In the genomic region with DNA sequence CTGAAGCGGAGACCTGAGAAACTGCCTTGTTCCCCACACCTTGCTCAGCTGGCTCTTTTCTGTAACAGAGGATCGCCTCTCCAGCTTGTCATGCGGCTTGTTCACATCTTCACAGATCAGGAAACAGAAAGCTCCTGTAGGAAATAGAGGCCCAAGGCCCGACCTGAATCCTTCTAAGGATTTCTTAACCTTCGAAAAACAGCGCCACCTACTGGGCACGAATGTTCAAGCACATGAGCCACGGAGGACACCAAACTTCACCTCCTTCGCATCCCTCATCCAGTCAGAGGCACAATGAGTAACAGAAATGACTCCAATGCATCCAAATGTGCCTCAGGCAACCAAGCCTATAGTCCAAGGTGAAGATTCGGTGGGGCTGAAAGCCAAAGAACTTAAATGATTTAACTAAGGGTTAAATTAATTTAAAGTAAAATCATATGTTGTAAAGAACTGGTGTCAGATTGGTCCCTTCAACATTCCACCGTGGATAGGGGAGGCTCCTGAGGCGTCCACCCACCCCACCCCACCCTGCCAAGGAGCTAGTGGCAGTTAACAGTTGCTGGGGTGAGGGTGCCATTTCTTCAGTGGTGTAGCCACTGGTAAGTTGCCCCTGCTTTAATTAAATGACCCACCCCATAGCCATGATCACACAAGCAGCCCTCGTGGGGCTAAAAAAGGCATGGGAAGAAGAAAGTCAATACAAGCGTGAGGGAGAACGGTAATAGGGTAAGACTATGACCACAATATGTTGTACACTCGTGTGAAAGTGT, we compare ENCODE assay signal across 9 mouse cellular contexts. TPM values are rescaled to one million over a fixed set of nuclear protein-coding genes. Genes with fewer than 3 reads are reported as not detected.
DNase-seq lines count a peak whose midpoint lies in the region; ATAC-seq and TF ChIP-seq lines count a peak whose summit lies in the region.
"Had no signal": no experiment of that assay in that cellular context is flagged by ENCODE, and none has a peak within 500 bp of the region (broad histone marks: within the 10 kb centered on the region; RNA-seq: fewer than 3 reads in every experiment).

No protein-coding gene starts in this region.

- H3K36me3 ChIP-seq in heart, embryonic 11.5 days (ENCODE audit: control insufficient read depth, insufficient read depth, low read length): no peaks in the 10 kb centered on the region
- no peaks in the 10 kb centered on the region for H3K36me3 ChIP-seq in lung, embryonic 14.5 days (ENCODE audit: insufficient read depth)

- no peak overlapping the region for H3K4me2 ChIP-seq in heart, embryonic 11.5 days
- no peak overlapping the region for H3K4me2 ChIP-seq in lung, embryonic 14.5 days

- peak; percentile 58 for TF ChIP-seq CTCF in cortical plate, adult 2 months (IDR thresholded peaks at IDR 0.05; ENCODE audit: extremely low read depth, insufficient read depth, low read length)
- TF ChIP-seq CTCF in lung, embryonic 14.5 days (IDR thresholded peaks at IDR 0.05; ENCODE audit: low read depth): peak; percentile 78

- no peaks in the 10 kb centered on the region for H3K9me3 ChIP-seq in heart, embryonic 11.5 days (replicated peaks; ENCODE audit: control insufficient read depth, low read length)
- H3K9me3 ChIP-seq in lung, embryonic 14.5 days (ENCODE audit: low read depth, low read length): no peaks in the 10 kb centered on the region

- 35% methylated on average over 16 of the region's 16 CpGs for WGBS in heart, embryonic 11.5 days (ENCODE audit: insufficient replicate concordance)
- WGBS in large intestine, adult 2 months: 23% methylated on average over 16 of the region's 16 CpGs
- WGBS in lung, embryonic 14.5 days: 35% methylated on average over 16 of the region's 16 CpGs

- H3K9ac ChIP-seq in heart, embryonic 11.5 days (ENCODE audit: low read depth, low read length): 0 out of 2 replicates have a peak overlapping the region, but pooled peaks have one; percentile 2
- no peak overlapping the region for H3K9ac ChIP-seq in lung, embryonic 14.5 days

- DNase-seq in A20 (ENCODE audit: low read depth, low spot score) (peak; percentile 66), ES-CJ7 (ENCODE audit: low read depth, low spot score) (peak; percentile 95)
- peak; percentile 85 for DNase-seq in large intestine, adult 2 months (ENCODE audit: low read depth, low spot score)
- peak; percentile 90 for DNase-seq in lung, embryonic 14.5 days
- DNase-seq in right cerebral cortex, postnatal 14 days: peak; percentile 80

- no peaks in the 10 kb centered on the region for H3K4me1 ChIP-seq in cortical plate, adult 2 months (ENCODE audit: control insufficient read depth, insufficient read depth, low read length)
- H3K4me1 ChIP-seq in heart, embryonic 11.5 days (ENCODE audit: control insufficient read depth, insufficient read depth, low read length): no peaks in the 10 kb centered on the region
- H3K4me1 ChIP-seq in lung, embryonic 14.5 days (ENCODE audit: insufficient read depth): no peaks in the 10 kb centered on the region

- H3K4me3 ChIP-seq in cortical plate, adult 2 months (ENCODE audit: insufficient read depth, low read length): no peak overlapping the region
- H3K4me3 ChIP-seq in heart, embryonic 11.5 days (ENCODE audit: low read depth, low read length): no peak overlapping the region
- no peak overlapping the region for H3K4me3 ChIP-seq in lung, embryonic 14.5 days (ENCODE audit: low read depth, low read length)

- no peak for TF ChIP-seq POLR2A in cortical plate, adult 2 months (IDR thresholded peaks at IDR 0.05; ENCODE audit: extremely low read depth, insufficient read depth, low read length)

- H3K27ac ChIP-seq in cortical plate, adult 2 months (ENCODE audit: insufficient read depth, low read length): no peak overlapping the region
- H3K27ac ChIP-seq in heart, embryonic 11.5 days (ENCODE audit: low read depth, low read length): no peak overlapping the region
- no peak overlapping the region for H3K27ac ChIP-seq in lung, embryonic 14.5 days (ENCODE audit: low read depth)

- H3K27me3 ChIP-seq in heart, embryonic 11.5 days (ENCODE audit: control insufficient read depth, insufficient read depth, low read length): no peaks in the 10 kb centered on the region
- no peaks in the 10 kb centered on the region for H3K27me3 ChIP-seq in lung, embryonic 14.5 days (ENCODE audit: insufficient read depth, low read length)

- no peak for ATAC-seq in heart, embryonic 11.5 days (replicated peaks; ENCODE audit: insufficient number of reproducible peaks, low FRiP score, low TSS enrichment)
- peak; percentile 6; the same call in 1 of the 2 replicates for ATAC-seq in lung, embryonic 14.5 days (ENCODE audit: insufficient read depth)
- ATAC-seq in erythroid progenitor cell, adult 5-6 weeks (replicated peaks; ENCODE audit: low FRiP score, poor library complexity, severe bottlenecking): no peak

RNA-seq across cellular contexts. Expression of gene Bcl2l14, which starts 7.0 kb away (rescaled TPM):
- polyA plus RNA-seq in cortical plate, adult 2 months (2012; rRNA removed): not detected in 2 replicates
- 0.11 and 0.45 TPM in 2 replicates for polyA plus RNA-seq in heart, embryonic 11.5 days (2014; fragmentation: Nextera tagmentation; extraction: Ambion mirVana)
- polyA plus RNA-seq in large intestine, adult 2 months (2012; rRNA removed): 9.7 and 10.9 TPM in 2 replicates
- 2.8 and 3.6 TPM in 2 replicates for polyA plus RNA-seq in lung, embryonic 14.5 days (2014; fragmentation: Nextera tagmentation; extraction: Ambion mirVana)
- total RNA-seq in erythroid progenitor cell, adult 5-6 weeks (2015; ENCODE audit: low replicate concordance): not detected in 2 replicates
- total RNA-seq in erythroid progenitor cell, adult 5-6 weeks (2017; ENCODE audit: low replicate concordance): not detected in 2 replicates
- total RNA-seq: layer of hippocampus, postnatal 36 days had no signal
